Mouse (Mus musculus): ENCODE measurements around the gene 1700125H20Rik.

GRCm38 (mm10) chr11:85131542-85131941 is 38.7 kb upstream of the 1700125H20Rik start:
- TF ChIP-seq CTCF (IDR thresholded peaks at IDR 0.05; ENCODE audit: low read depth, low read length) (no peak), POLR2A (IDR thresholded peaks at IDR 0.05; ENCODE audit: extremely low read depth, insufficient read depth, low read length) (no peak)
